Mouse (Mus musculus): ENCODE results near the gene Il12b. TPM values are rescaled to one million over a fixed set of nuclear protein-coding genes. Genes with fewer than 3 reads are reported as not detected.
"Not testable (repeated sequence)": the region's sequence is repeated elsewhere in the genome, so short reads cannot be mapped to it uniquely, and the experiment has no call there.

Gene Il12b
- polyA plus RNA-seq, 1 experiment from 2014 or later: not detected

DNA sequence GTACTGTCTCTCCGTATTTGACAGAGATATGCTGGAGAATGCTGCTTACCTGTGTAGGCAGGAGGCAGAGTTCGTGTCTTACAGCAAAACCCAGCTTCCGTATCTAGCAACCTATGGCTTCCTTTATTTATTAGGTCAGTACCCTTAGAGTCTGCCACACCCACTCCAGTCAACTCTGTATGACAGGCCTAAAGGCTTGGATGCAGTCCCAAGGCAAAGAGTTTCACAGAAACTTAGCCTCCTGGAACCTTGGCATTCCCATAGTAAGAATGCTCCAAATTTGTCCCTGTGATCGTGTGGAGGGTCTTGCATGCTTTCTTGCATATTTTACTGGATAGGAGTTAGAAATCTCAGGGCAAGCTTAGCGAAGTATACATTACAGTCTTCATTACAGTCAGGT lies 52.2 kb downstream of the Il12b start:
- WGBS (ENCODE audit: insufficient replicate concordance): 84% methylated on average over 5 of the region's 5 CpGs
- H3K27ac ChIP-seq (ENCODE audit: low read depth, low read length); H3K4me2 ChIP-seq; H3K4me3 ChIP-seq (ENCODE audit: low read depth, low read length); H3K27me3 ChIP-seq (ENCODE audit: control insufficient read depth, insufficient read depth, low read length); H3K36me3 ChIP-seq (ENCODE audit: control insufficient read depth, insufficient read depth, low read length); H3K4me1 ChIP-seq (ENCODE audit: control insufficient read depth, insufficient read depth, low read length); H3K9me3 ChIP-seq (replicated peaks; ENCODE audit: control insufficient read depth, low read length); H3K9ac ChIP-seq (ENCODE audit: low read depth, low read length); ATAC-seq (replicated peaks; ENCODE audit: insufficient number of reproducible peaks, low FRiP score, low TSS enrichment): not testable (repeated sequence)

- WGBS (ENCODE audit: insufficient replicate concordance): 69% methylated on average over 2 of the region's 2 CpGs
- no peaks in the 10 kb centered on the region for H3K27me3 ChIP-seq (ENCODE audit: control insufficient read depth, insufficient read depth, low read length)
- H3K9ac ChIP-seq (ENCODE audit: low read depth, low read length): no peak overlapping the region
- H3K36me3 ChIP-seq (ENCODE audit: control insufficient read depth, insufficient read depth, low read length): no peaks in the 10 kb centered on the region
- no peak for ATAC-seq (replicated peaks; ENCODE audit: insufficient number of reproducible peaks, low FRiP score, low TSS enrichment)
- no peak overlapping the region for H3K4me3 ChIP-seq (ENCODE audit: low read depth, low read length)
- H3K27ac ChIP-seq (ENCODE audit: low read depth, low read length): no peak overlapping the region
- H3K4me2 ChIP-seq: no peak overlapping the region
- H3K9me3 ChIP-seq (replicated peaks; ENCODE audit: control insufficient read depth, low read length): no peaks in the 10 kb centered on the region
- H3K4me1 ChIP-seq (ENCODE audit: control insufficient read depth, insufficient read depth, low read length): no peaks in the 10 kb centered on the region
Observed at GRCm38 (mm10) chr11:44453423-44453822, 53.6 kb downstream of the Il12b start.

- Histone ChIP-seq H3K9ac (ENCODE audit: low read depth, low read length) (no peak overlapping the region), H3K9me3 (replicated peaks; ENCODE audit: control insufficient read depth, low read length) (no peaks in the 10 kb centered on the region), H3K4me1 (ENCODE audit: control insufficient read depth, insufficient read depth, low read length) (no peaks in the 10 kb centered on the region), H3K4me2 (no peak overlapping the region), H3K4me3 (ENCODE audit: low read depth, low read length) (no peak overlapping the region), H3K27ac (ENCODE audit: low read depth, low read length) (no peak overlapping the region), H3K36me3 (ENCODE audit: control insufficient read depth, insufficient read depth, low read length) (peaks cover 7% of the 10 kb centered on the region), H3K27me3 (ENCODE audit: control insufficient read depth, insufficient read depth, low read length) (no peaks in the 10 kb centered on the region)
- ATAC-seq (replicated peaks; ENCODE audit: insufficient number of reproducible peaks, low FRiP score, low TSS enrichment): no peak
- 65% methylated on average over 6 of the region's 6 CpGs for WGBS (ENCODE audit: insufficient replicate concordance)
Observed at GRCm38 (mm10) chr11:44461493-44461892, 61.6 kb downstream of the Il12b start.

Other genes starting within 250 kb of the Il12b start
- gene Ublcp1, start 70.4 kb downstream of the Il12b start, polyA plus RNA-seq (2014; fragmentation: Nextera tagmentation; extraction: Ambion mirVana): 54.4 and 58.4 TPM in 2 replicates
- gene Rnf145, start 118.9 kb downstream of the Il12b start, polyA plus RNA-seq (2014; fragmentation: Nextera tagmentation; extraction: Ambion mirVana): 60.4 and 64.4 TPM in 2 replicates
- gene Ebf1, start 217.3 kb downstream of the Il12b start, polyA plus RNA-seq (2014; fragmentation: Nextera tagmentation; extraction: Ambion mirVana): 14.5 and 16.1 TPM in 2 replicates

Measured in heart, embryonic 11.5 days (tissue).